Mouse (Mus musculus) cerebellum, postnatal 10 days (tissue): ENCODE measurements around the gene Iqcn.

Experiments used
- DNase-seq, 2 experiments: peaks; one replicate each; pipeline ENCODE4 v3.0.0; 2021; ENCODE audit warnings: mixed read lengths in 2 of 2

Iqcn gene

DNA sequence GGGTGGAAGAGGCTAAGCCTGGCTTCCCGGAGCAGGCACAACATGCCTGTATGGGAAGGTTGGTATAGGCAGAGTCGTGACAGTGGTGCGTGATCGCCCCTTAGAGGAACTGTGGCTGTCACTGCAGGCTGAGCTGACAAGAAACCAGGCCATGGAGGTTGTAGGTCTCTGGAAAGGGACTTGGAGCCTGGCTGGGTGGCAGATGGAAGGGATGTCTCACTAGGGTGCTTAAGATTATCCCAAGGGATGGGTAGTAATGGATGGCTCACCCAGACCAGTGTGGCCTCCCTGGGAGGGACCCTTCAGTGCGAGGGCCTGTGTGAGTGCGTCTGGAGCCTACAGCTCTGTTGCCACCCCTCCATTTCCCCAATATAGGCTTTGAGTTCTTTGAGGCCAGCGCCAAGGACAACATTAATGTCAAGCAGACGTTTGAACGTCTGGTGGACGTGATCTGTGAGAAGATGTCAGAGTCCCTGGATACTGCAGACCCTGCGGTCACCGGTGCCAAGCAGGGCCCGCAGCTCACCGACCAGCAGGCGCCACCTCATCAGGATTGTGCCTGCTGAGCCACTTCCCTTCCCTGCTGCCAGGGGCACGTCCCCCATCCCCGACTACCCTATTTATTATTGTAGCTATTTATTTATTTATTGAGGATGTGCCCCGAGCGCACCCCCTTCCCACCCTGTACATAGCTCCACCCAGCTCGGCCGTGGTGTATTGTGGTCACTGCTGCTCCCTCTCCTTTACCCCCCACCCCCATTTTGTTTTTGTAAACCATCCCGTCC is 54.5 kb downstream of the Iqcn start:
- peak; percentile 76 for DNase-seq

- peak; percentile 88 to 91 for DNase-seq
Measured at GRCm38 (mm10) chr8:70758308-70758615, 55.0 kb downstream of the Iqcn start.

DNA sequence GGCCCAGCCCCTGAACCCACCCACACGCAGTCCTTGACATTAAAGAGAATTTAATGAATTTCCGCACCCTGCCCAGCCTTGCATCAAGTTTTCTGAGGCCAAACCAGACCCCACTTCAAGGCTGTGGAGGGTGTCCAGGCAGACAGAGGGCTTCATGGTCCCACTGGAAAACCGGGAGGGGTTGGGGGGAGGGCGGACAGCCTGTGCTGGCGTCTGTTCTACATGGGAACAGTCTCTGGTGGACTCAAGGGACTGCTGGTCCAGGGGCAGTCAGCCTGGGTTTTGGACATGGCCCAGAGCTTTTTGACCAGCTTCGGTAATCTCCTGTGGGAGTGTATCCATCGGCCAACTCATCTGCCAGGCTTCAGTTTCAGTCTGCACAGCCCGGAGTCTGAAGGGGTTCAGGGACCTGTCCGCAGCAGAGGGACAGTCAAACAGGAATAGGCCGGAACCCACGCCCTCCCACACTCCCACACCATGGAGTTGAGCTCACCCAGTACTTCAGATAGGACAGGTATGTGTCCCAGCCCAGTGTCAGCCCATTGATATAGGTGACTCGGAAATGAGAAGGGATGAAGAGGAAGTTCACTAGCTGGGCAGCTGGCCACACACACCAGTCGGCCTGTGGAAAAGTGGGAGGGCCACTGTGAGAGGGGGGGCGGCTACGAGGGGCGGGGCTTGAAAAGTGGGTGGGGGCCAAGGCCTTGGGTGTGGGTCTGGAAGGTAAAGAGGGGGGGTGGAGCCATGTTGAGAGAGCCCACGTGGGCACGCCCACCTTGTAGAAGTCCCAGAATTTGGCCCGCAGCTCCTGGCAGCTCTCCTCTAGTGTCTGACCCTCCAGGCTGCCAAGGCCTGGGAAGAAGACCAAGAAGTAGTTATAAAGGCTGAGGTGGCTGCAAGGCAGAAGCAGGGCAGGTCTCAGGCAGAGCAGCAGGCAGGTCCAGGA is 55.6 kb downstream of the Iqcn start:
- peak; percentile 86 to 92 for DNase-seq

GRCm38 (mm10) chr8:70760350-70760749 is 57.1 kb downstream of the Iqcn start:
- no peak for DNase-seq

DNA sequence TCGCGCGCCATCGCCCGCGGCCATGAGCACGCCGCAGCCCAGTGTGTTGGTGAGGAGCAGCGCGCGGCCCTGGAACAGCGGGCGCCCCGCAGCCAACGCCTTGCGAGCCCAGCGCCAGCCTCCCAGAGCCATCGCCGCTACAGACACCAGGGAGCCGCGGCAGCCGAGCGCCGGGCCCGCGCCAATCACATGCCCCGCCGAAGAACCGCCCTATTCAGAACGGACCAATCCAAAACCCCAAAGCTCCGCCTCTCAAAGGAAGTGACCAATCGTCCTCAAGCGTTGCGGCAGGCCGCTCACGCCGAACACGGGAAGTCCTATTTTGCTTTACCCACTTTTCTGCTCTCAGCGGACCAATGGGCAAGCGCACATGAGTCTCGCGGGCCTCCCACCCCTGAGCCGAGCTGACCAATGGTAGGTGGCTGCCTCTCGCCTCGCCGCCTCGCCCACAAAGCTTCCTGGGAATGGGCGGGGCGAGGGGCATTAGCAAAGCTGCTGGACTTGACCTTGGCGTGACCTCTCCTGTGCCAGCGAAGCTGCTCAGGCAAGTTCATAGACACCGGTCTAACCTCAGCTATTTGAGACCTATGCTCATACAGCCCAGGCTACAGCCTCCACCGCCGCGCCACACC is 57.6 kb downstream of the Iqcn start, which contains the start of gene Mpv17l2:
Mpv17l2 (minus strand) TSS at position 172 of the 632 bp plus-strand sequence.
- peak; percentile 96 to 97 for DNase-seq

DNA sequence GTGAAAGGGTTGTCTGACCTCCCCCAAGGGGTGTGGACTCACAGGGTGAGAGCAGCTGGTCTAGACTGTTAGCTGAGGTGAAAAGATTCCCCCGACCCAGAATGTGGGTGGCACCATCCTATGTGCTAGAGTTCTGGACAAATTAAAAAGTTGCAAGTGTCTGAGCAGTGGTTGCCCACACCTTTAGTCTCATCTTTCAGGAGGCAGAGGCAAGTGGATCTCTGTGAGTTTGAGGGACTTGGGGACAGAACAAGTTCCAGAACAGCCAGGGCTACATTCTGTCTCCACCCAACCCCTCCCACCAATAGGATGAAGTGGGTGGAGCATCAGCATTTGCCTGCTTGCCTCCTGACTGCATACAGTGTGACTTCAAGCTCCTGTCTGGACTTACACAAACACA is 58.9 kb downstream of the Iqcn start:
- peak in 1 of 2 experiments; percentile 16 for DNase-seq

GRCm38 (mm10) chr8:70763354-70763753 is 60.1 kb downstream of the Iqcn start:
- peak; percentile 85 to 88 for DNase-seq

GRCm38 (mm10) chr8:70764026-70764425 is 60.8 kb downstream of the Iqcn start:
- DNase-seq, result no peak

GRCm38 (mm10) chr8:70764676-70765075 is 61.4 kb downstream of the Iqcn start:
- peak in 1 of 2 experiments; percentile 38 for DNase-seq

GRCm38 (mm10) chr8:70765329-70765728 is 62.1 kb downstream of the Iqcn start:
- DNase-seq, result no peak

GRCm38 (mm10) chr8:70765838-70766570 is 62.7 kb downstream of the Iqcn start:
- peak; percentile 46 to 52 for DNase-seq

DNA sequence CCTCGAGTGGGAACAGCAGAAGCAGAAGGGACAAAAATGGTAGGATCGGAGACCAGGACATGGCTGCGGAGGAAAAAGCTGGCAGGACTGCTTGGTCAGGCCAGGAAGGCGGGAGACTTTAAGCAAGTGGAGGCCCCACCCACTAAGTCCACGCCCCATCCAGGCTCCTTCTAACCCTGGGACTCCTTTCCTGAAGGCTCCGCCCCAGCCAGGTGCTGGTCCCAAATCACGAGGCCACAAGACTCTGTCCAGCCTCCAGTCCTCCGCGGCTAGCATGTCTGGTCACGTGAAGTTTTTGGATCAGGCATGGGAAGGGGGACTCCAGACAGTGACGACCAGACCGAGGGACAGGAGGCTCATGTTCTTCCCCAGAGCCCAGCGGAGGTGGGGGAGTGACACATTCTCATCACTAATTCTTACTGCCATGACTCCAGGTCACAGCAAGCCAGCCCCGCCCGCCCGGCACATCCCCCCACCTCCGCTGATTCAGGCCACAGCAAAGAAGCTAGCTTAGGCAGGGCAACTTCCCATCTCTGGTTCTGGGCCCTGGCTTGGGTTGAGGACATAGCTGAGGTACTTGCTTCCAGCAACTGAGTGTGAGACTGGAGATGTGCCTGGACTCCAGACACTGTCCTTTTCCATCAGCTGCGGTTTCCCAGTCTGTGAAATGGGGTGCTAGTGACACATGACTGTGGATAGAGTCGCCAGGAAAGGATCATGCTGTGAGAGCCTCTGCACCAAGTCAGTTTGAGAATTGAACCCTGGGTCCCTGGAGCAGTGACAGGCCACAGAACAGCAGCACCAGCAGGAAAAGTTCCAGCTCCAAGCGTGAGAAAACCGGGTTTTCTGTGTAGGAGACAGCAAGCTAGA is 63.5 kb downstream of the Iqcn start:
- peak; percentile 61 to 65 for DNase-seq
